Mouse (Mus musculus) frontal cortex, adult 2 months (tissue): ENCODE measurements around the gene Gm11627. TPM values are rescaled to one million over a fixed set of nuclear protein-coding genes. Genes with fewer than 3 reads are reported as not detected.
"Not testable (repeated sequence)": the region's sequence is repeated elsewhere in the genome, so short reads cannot be mapped to it uniquely, and the experiment has no call there.

ENCODE experiments used
- DNase-seq, 2 experiments: peaks; one replicate each; pipeline ENCODE4 v3.0.0; 2022; ENCODE audit warnings: low spot score in 1 of 2; ENCODE audit errors: extremely low spot score in 1 of 2
- polyA plus RNA-seq: library from polyadenylated mRNA; depleted of rRNA; stranded (reverse); fragments of >200 nt; gene quantifications from 2 replicates; pipeline ENCODE4 v1.2.3, GENCODE M21; 2012; rRNA removed

The Gm11627 gene
- polyA plus RNA-seq, 1 experiment, result 6.6 TPM

- no peak for DNase-seq
Observed at GRCm38 (mm10) chr11:102565741-102566140, 13.5 kb downstream of the Gm11627 start.

DNA sequence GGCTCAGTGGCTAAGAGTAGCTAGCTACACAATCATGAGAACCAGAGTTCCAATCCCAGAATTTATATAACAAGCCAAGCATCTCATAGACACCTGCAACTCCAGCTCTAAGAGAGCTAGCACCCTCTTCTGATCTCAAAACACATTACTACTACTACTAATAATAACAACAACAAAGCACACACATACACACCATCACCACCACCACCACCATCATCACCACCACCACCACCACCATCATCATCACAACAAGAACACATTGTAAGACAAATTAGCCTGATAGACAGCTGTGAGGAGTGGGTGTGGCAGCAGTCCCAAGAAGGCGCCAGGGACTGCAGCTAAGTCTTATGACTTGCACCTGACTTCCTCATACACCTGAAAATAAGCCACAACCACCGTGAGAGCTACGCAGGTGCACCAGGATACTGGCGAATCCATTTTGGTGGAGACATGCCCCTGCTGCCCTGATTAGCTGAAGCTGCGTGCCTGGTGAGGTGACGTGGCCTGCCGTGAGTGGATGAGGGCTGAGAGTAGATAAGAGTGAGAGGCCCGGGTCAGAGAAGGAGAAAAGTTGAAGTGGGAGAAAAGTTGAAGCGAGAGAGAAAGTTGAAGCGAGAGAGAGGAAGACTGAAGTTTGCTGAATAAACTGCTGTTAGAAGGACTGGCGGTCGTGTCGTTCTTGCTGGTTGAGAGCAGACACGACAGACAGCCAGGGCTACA lies 14.1 kb downstream of the Gm11627 start:
- DNase-seq, result not testable (repeated sequence)

GRCm38 (mm10) chr11:102558704-102559103 lies 20.6 kb downstream of the Gm11627 start:
- DNase-seq, result no peak

- DNase-seq, result no peak
Observed at GRCm38 (mm10) chr11:102557386-102557785, 21.9 kb downstream of the Gm11627 start.

DNA sequence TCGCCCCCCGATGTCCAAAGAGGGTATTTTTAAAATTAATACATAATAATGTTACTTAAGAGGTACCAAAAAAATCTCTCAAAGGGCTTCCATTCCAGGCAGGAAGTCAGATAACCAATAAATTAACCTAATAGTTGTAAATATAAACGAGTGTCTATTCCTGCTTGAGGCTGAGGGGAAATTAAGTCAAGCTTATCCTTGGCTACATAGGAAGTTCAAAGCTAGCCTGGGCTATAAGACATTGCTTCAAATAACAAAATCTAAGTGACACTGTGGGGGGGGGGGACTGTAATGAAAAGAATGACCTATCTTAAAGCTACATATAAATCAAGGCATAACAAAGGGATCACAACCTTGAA lies 22.6 kb downstream of the Gm11627 start:
- no peak for DNase-seq

GRCm38 (mm10) chr11:102556031-102556715 lies 23.1 kb downstream of the Gm11627 start, which contains the start of gene Gpatch8:
TSS of gene Gpatch8 (minus strand) at chr11:102556392.
- DNase-seq, result peak; percentile 92 to 95

DNA sequence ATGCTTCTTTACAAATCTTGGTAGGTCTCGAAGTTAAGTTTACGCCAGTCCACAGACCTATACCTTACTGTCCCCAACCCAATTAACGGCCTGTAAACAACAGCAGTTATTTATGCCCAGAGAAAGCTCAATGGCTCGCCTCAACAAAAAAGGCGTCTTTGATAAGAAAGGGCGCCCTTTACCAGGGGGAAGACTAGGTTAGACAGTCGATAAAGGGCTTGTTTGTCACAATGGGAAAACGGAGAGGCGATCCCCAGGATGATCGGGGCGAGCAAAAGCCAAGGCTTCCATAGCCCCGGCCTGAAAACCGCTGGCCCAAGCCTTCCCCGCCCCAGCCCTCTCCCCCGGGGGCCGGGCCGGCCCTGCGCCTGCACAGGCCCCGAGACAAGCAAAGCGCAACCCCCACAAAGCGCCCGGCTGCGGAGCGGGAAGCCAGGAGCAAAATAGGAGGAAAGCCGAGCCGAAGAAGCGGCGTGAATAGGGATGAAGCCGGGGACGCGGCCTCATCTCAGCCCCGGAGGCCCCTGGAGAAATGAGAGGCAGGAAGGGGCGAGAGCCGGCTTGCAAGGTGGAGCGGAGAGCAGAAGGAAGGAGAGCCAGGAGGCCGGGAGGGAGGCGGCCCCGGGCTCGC lies 23.7 kb downstream of the Gm11627 start:
- DNase-seq, result peak in 1 of 2 experiments; percentile 21

- no peak for DNase-seq
Observed at GRCm38 (mm10) chr11:102552051-102552450, 27.2 kb downstream of the Gm11627 start.

- no peak for DNase-seq
Observed at GRCm38 (mm10) chr11:102551176-102551575, 28.1 kb downstream of the Gm11627 start.

- DNase-seq, result no peak
Observed at GRCm38 (mm10) chr11:102541471-102541870, 37.8 kb downstream of the Gm11627 start.

- DNase-seq, result not testable (repeated sequence)
Observed at GRCm38 (mm10) chr11:102540286-102540685, 39.0 kb downstream of the Gm11627 start.

GRCm38 (mm10) chr11:102539690-102540089 lies 39.6 kb downstream of the Gm11627 start:
- DNase-seq, result no peak

DNA sequence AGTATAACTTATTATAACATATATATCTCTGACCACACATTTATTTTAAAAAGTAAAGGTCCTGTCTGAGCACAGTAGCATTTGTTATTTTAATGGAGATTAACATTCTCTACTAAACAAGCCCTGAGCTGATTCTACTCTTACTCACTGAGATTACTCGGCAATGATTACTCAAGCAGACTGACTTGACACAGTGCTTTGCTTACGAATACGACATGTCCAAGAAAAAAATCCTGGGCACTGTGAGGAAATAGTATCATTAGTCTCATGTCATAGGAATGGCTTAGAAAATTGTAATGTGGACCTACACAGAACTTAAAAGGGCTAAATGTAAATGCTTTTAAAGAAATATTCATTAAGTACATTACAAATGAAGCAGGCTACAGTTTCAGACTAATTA lies 43.1 kb downstream of the Gm11627 start:
- no peak for DNase-seq

DNA sequence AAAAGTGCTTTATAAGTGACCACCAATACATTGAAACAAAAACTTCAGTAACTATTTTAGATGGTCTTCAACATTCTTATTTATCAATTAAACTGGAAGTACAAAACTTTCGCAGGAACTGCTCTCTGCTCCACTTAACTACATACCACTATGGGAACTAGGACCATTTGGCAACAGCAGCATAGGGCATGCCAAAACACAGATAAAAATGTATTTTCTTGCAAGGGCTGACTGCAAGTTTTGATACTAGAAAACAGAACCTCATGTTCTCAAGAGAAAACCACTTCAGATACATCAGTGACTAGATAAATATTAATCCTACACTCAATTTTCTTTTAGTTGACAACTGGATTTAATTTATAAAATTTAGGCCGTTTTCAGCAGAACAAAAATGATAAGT lies 45.2 kb downstream of the Gm11627 start:
- no peak for DNase-seq

GRCm38 (mm10) chr11:102531425-102531824 lies 47.8 kb downstream of the Gm11627 start:
- DNase-seq, result no peak

Other genes with a start within 250 kb of the Gm11627 start
- gene Slc4a1, start 213.3 kb downstream of the Gm11627 start, polyA plus RNA-seq, result 0.48 and 0.60 TPM in 2 replicates
- gene Rundc3a, start 186.1 kb downstream of the Gm11627 start, polyA plus RNA-seq, result 538 and 540 TPM in 2 replicates
- 82.9 and 90.8 TPM in 2 replicates for gene Slc25a39, start 171.5 kb downstream of the Gm11627 start, polyA plus RNA-seq
- 70.9 and 78.2 TPM in 2 replicates for gene Grn, start 149.1 kb downstream of the Gm11627 start, polyA plus RNA-seq
- gene Fam171a2, start 131.8 kb downstream of the Gm11627 start, polyA plus RNA-seq, result 69.6 and 70.0 TPM in 2 replicates
- 4.5 and 5.3 TPM in 2 replicates for gene Itga2b, start 109.3 kb downstream of the Gm11627 start, polyA plus RNA-seq
- 56.2 and 61.7 TPM in 2 replicates for gene Gpatch8, start 23.1 kb downstream of the Gm11627 start, polyA plus RNA-seq
- 12.1 and 13.3 TPM in 2 replicates for gene Fzd2, start 24.9 kb upstream of the Gm11627 start, polyA plus RNA-seq
- gene Meioc, start 84.3 kb upstream of the Gm11627 start, polyA plus RNA-seq, result 0.02 TPM in 1 of 2 replicates, not detected in the other
- gene Ccdc43, start 118.3 kb upstream of the Gm11627 start, polyA plus RNA-seq, result 18.3 and 24.0 TPM in 2 replicates
- gene Adam11, start 182.0 kb upstream of the Gm11627 start, polyA plus RNA-seq, result 83.8 and 92.2 TPM in 2 replicates
- gene Gjc1, start 240.2 kb upstream of the Gm11627 start, polyA plus RNA-seq, result 6.9 and 8.1 TPM in 2 replicates